Mouse (Mus musculus) cerebellum, adult 2 months (tissue): ENCODE data around the gene Arfrp1.

ENCODE experiments used
- CTCF ChIP-seq: fragments of 200-500 bp; IDR thresholded peaks from 2 replicates; pipeline ENCODE4 v1.5.1; 2011; ENCODE audit warnings: low read depth, mild to moderate bottlenecking, control low read depth, low read length, moderate library complexity, borderline replicate concordance; ENCODE audit not compliant: insufficient read depth
- POLR2A ChIP-seq: fragments of 200-500 bp; IDR thresholded peaks from 2 replicates; pipeline ENCODE4 v1.6.1; 2011; ENCODE audit warnings: low read length, control low read depth, borderline replicate concordance; ENCODE audit not compliant: insufficient read depth

GRCm38 (mm10) chr2:181312435-181312834 lies 52.8 kb downstream of the Arfrp1 start:
- no peak for TF ChIP-seq POLR2A
- TF ChIP-seq CTCF, result no peak
